Mouse (Mus musculus): Measurements from ENCODE around the gene Caly.

The Caly gene

DNA sequence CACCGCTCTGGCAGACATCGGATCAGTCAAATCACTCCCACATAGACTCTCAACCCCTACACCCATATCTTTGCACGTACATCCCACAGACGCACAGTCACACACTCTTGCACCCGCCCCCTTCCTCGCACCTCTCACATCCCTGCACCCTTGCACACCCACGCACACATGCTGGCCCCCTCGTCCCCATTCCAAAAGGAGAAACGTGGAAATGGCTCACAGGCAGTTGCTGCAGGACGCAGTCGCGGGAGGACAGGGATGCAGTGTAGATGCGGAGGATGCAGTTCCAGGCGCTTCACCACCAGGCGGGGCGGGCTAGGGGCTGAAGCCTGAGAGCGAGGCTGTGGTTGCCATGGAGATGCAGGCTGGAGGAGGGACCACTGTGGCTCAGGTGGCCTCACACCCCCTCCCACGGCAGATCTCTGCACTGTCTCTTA lies at the start of gene Caly:
Gene Caly (minus strand): TSS at position 307 of the 437 bp plus-strand sequence.
- no peak for DNase-seq

DNA sequence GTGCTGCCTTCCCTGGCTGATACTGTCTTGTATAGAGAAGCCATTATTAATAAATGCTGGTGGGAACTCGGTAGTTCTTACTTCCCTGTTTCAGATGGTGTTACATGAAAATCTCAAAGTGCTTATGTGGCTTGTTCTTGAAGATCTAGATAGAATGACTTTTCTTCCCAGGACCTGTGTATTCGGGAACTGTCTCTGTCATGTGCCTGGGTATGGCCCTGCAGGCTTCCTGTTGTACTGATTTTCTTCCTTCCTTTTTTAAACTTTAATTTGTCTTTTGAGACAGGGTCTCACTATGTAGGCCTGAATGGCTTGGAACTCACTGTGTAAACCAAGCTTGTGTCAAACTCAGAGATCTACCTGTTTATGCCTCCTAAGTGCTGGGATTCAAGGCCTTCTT lies 45.6 kb upstream of the Caly start:
- DNase-seq, result peak; percentile 93

DNA sequence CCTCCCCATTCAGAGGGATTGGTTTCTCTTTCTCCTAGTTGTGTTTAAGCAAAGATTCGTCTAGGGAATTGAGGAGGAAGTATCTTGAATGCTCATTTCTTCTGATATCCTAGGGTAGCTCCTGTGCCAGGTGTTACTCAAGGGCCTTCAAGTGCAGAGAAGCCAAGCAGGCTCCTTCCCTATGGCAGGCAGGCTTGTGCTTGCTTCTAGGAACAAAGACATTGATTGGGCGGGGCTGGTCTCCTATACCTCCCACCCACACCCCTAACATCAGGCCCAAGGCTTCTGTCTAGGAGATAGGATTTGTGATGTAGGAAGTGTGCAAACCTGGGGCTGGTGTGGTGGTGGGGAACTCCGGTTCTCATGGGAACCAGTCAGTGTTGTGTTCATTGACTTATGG lies 44.6 kb upstream of the Caly start:
- peak; percentile 92 for DNase-seq

DNA sequence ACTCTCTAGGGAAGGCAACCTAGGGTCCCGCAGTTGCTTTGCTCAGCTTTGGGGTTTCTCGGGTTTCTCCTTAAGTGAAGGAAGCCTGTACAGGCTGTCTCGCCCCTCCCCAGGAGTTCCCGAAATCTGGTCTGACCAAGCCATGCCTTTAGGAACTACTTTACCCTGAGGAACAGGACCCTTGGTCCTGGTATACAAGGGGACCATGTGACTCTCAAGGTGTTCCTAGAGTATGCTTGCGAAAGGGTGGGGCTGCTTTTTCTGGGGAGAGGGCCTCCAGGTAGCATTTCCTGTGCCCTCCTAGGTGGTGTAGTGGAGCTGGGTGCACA lies 43.6 kb upstream of the Caly start:
- peak; percentile 93 for DNase-seq

DNA sequence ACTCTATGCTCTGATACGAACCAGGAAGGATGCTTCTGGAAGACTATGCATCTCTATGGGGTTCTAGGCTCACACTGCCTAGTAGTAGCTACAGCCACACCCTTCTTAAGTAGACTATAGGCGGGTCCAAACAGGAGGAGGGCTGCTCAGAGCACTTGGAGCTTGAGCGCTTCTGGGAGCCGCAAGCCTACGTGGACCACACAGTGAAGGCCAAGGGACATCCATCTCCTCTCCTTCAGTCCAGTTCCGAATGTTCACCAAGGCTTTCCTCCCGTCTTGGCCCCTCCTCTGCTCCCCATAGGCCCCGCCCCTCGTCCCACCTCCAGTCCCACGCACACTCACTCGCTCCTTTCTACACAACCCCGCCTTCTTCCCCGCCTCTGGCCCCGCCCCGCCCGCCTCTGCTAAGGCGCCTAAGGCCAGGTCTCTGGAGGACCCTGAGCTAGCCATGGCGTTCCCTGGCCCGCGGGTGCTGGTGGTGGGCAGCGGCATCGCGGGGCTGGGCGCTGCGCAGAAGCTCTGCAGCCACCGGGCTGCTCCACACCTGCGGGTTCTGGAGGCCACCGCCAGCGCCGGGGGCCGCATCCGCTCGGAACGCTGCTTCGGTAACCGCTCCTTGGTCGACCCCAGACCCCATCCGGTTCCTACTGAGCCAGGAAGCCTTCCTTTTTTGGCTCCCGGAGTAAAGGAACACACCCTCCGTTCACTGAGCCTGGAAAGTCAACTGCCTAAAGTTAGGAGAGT lies 43.1 kb upstream of the Caly start:
- DNase-seq, result peak; percentile 99

DNA sequence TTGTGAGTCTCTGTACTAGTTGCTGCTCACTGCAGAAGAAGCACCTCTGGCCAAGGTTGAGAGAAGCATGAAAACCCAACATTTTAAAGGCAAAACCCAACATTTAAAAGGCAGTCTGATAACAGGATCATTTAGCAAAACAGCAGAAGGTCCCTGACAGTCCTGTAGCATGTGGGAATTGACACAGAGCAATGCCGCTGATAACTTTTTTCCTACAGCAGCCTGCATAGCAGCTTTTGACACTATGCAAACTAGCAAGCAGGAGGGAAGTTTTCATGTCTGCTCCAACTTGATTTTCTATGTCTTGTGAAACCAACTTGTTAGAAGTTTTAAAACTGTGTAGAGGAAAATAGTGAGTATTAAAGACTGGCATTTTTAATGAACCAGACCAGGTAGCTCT lies 42.0 kb upstream of the Caly start:
- DNase-seq, result no peak

DNA sequence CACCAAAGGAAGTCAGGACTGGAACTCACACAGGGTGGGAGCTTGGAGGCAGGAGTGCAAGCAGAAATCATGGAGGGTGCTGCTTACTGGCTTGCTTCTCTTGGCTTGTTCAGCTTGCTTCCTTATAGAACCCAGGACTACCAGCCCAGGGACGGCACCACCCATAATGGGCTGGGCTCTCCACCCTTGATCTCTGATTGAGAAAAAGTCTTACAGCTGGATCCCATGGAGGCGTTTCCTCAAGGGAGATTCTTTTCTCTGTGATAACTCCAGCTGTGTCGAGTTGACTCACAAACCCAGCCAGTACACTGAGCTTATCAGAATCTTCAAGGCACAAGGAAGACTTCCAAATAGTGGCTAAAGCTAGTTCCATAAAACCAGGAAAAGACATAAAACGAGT lies 40.4 kb upstream of the Caly start:
- DNase-seq, result peak; percentile 93

DNA sequence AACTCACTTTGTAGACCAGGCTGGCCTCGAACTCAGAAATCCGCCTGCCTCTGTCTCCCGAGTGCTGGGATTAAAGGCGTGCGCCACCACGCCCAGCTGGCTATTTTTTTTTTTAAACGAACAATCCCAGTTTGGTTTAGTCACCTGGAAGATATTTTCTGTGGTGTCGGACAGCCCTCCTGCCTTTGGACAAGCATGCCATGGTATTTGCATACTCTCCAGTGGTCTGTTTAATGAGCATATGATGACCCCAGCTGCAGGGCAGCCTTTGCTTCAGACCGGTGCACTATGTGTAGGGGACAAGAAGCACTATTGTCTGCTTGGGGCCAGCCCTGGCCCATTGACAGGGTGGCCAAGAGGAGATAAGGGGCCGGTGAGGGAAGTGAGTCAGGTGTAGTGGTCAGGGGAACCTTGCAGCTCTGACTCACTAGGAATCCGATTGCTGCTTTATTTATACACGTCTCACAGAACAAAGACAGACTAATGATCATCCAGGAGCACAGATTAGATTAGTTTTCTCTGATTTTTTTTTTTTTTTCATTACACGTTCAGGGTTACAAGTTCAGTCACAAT lies 39.1 kb upstream of the Caly start:
- no peak for DNase-seq

DNA sequence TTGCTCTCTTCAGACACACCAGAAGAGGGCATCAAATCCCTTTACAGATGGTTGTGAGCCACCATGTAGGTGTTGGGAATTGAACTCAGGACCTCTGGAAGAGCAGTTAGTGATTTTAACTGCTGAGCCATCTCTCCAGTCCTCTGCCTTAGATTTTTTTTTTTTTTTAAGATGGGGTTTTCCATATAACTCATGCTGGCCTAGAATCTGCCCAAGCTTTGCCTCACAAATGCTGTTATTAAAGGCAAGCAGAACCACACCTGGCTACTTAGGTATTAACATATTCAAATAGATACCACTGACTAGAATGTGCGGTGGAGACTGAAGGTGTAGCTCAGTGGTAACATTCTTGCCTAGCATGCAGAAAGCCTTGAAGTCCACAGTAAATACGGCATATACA lies 38.1 kb upstream of the Caly start:
- DNase-seq, result no peak

DNA sequence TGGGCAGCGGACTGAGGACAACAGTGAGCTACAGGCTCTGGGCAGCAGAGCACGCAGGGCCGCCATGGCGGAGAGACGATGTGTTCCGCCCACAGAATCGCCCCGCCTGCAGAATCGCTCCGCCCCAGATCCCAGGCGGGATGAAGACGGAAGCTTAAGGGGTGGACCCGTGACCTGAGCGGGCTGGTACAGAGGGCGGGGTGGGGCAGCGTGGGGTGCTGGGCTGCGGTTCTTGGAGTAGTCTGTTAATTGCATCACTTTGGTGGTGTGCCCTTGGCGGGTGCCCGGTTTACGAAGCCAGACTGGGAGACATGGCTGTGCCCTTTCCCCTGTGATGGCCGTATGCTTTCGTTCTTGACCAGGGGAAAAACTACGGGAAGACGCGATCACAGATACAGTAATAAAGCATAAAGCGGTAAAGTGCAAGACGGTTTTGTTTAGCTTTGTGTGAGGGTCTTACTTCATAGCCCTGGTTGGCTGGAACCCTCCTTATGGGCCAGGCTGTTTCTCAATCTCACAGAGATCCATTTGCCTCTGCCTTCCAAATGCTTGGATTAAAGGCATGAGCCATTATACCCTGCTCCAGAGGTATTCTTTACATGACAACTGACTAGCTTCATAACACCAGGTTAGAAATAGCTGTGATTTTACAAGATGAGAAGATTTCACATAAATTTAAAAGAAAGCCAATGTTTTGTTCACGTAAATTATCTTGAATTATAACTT lies 34.1 kb upstream of the Caly start, which contains the start of gene Echs1:
Gene Echs1 (minus strand): TSS at position 148 of the 726 bp plus-strand sequence.
- peak; percentile 99 for DNase-seq

DNA sequence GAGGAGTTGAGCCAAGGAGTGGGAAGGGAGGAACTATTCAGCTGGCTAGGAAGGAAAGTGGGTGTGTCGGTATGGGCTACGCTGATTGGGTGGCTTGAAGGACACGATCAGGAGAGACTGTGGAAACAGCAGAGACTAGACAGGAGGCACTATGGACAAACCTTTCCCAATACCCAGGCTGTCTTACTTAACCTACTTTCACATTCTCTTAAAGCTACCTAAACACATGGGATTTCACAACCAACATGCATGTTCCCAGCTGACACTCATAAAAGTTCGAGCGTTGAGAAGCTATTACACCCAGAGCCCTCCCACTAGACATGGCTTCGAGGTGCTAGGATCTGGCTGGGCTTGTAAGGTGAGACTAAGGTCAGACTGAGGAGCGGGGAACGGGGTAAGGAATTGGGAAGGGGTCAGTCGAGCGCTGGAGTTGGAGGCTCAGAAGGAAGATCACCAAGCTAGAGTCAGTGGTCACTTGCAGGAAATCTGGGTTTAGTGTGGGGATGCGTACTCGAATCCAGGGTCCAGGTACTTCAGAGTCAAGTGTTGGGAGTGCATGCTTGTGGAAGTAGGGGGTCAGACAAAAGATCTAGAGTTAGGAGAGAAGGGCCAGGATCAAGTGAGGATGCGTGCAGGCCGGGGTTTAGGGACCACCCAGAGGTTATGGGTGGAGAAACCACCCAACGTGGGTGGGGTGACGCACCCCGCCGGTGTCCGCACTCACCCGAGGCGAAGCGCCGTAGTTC lies 33.4 kb upstream of the Caly start, which contains the start of gene Paox:
Gene Paox (plus strand): TSS at position 217 of the 746 bp plus-strand sequence.
- DNase-seq, result peak; percentile 98

DNA sequence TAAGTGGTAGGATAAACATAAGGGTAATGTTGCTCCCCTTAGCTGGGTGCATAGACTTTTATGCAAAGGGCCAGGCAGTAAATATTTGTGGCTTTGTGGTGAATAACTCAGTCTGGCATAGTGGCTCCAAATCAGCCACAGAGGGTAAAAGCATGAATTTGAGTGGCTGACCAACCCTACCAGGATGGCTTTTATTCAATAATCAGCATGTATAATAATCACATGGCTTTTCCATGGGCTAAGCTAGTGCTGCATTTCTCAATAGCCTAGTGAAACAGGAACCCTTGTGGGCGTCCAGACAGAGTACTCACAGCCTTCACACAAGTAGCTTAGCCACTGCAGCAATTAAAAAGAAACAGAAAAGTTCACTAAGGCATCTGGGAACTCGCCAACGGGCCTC lies 29.6 kb upstream of the Caly start:
- no peak for DNase-seq

DNA sequence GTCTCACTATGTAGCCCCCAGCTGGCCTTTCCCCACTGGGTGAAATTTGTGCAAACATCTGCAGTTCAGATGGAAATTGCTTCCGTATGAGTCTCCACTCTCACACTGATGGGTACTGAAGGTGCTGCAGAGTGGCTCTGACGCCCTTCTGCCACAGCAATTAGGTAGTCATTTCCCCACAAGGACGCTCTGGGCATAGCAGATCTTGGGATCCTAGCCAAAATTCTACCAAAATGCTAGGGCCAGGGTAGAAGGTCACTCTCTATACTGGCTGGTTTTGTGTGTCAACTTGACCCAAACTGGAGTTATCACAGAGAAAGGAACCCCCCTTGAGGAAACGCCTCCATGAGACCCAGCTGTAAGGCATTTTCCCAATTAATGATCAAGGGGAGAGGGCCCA lies 21.7 kb upstream of the Caly start:
- DNase-seq, result no peak

DNA sequence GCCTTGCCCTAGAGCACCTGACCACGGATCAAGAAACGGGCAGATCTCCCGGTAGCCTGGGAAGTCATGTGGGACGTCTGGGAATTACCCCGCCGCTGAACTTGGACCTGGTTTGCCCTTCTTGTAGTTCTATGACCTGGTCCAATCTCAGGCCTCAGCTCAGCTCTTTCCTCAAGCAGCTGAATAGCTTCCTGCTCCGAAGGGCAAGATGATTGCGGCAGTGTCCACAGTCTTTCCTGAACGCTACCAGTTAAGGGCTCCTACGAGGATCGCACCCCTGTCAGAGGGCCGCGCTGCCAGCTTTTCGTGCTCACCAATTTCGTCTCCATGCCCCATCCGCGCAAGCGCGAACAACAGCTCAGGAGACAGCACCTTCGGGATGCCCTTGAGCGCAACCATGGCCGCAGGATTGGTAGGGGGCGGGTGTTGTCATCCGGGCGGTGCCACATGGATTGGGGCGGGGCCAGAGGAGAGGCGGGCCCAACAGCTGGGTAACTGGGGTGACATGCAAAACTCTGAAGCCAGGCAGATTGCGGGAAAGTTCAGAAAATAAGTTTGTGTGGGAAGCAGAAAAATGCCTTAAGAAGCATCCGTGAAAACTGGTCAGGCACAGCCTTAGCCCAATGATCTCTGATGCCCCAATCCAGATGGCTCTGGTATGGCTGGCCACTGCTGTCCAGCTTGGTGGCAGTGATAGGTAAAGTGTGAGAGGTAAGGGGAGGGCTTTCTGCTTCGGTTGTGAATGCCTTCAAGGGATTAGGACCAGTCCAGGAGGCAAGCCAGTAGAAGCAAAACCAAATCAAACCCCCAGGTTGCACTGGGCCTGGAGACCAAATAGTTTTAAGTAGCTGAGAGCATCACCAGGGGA lies 19.9 kb upstream of the Caly start, which contains the start of gene Fuom:
Gene Fuom (minus strand): TSS at position 449 of the 868 bp plus-strand sequence.
- peak; percentile 99 for DNase-seq

DNA sequence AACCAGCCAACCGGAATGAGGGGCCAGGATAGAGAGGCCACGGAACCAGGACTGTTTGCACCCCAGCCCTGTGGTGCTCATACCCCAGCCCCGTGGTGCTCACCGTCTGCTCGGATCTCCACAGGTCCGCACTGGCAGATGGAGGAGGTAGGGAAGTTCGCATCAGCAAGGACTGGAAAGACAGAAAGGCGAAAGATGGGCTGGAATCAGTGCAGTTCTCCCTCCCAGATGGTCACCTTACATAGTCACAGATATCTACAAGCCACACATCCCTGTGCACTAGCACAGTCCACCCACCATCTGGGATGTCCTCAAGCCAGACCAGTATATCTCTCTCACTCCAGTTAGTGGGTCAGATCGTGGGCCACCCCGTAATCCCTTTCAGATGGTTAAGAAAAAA lies 19.1 kb upstream of the Caly start:
- DNase-seq, result no peak

DNA sequence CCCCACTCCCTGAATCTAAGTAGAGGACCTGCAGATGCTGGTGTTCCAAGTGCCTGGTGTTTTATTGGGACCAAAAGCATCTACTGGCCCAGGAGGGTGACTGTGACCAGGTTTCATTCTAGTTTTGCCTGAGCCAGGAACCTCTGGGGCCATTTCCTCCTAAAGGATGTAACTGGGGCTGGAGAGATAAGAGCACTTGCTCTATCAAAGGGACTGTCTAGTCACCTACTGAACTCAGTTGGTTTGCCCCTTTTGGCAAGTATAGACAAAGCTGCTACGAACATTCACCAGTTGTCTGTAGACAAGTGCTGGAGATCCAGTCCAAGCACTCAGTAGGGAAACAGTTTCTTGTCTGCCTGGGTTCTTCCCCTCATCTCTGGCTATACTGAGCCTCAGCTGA lies 16.1 kb upstream of the Caly start:
- no peak for DNase-seq

DNA sequence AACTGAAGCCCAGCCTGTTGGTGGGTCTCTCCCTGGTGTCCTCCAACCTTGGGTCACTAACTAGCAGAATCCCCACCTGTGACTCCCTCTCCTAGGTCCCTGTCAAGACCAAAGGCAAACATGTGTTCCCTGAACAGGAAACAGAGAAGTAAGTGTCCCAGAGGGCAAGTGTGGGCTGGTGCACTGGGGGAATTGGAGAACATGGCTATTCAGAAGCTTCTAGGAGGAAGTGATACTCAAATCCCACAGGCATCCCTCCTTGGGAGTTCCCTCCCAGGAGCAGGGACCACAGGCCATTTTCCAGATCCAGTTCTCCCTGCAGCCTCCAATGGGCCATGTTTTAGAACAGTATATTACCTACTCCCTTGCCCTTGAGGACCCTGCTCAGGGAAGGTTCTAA lies 13.7 kb upstream of the Caly start:
- DNase-seq, result no peak

DNA sequence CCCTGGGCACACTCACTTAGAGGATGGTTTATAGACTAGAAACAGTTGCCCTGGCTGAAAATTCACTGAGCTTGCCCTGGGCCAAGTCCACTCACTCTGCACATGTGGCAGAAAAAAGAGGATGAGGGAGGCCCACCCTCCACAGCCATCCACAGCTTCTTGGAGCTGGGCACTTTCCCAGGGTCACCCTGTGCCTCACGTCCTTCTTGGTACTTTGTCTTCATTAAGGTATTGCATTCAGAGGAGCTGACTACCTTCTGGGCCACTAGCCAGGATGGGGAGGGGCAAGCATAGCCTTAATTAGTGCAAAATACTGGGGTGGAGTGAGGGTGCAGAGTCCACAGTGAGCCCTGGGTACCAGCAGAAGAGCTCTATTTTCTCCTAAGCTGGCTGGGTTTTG lies 13.2 kb upstream of the Caly start:
- no peak for DNase-seq

DNA sequence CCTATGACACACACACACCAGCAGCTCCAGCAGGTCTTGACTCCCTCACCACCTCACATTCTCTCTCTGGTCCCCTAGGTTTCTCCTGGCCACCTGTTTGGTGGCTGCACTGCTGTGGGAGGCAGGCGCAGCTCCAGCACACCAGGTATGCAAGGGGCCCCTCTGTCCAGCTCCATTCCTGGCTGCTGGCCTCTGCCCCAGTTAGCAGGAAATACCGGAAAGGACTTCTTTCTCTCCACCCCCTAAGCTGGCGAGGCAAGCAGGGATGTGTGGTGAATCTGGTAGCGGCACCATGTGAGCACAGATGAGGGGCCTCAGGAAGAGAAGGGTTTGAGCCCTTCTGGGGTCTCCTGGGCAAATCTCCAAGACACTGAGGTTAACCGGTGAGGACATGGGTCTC lies 12.6 kb upstream of the Caly start:
- no peak for DNase-seq

DNA sequence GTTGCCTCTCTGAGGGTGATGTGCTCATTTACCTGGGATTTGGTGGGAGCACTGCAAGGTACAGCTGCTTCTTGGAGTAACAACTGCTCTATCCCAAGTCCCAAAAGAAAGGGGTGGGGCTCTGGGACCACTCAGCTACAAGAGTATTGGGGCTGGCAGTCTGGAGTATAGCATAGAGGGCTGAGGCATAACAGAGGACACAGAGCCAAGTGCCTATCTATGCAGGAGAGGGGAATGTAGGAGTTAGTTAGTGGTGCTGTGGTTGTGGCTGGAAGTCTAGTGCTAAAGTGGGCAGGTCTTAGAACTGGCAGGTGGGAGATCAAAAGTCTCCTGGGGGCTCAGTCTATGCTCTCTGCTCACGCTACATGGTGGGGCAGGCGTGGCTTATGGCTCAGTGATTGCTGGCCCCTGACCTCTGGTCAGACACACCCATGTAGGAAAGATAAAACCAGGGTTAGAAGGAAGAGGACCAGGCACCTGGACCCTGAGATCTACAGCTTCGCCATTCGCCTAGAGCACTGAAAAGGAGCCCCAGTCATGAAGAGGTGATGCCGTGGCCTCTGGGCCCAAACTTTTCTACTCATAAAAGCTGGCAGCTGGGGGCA lies 10.7 kb upstream of the Caly start, which contains the start of gene Prap1:
Gene Prap1 (plus strand): TSS at position 472 of the 605 bp plus-strand sequence.
- no peak for DNase-seq

DNA sequence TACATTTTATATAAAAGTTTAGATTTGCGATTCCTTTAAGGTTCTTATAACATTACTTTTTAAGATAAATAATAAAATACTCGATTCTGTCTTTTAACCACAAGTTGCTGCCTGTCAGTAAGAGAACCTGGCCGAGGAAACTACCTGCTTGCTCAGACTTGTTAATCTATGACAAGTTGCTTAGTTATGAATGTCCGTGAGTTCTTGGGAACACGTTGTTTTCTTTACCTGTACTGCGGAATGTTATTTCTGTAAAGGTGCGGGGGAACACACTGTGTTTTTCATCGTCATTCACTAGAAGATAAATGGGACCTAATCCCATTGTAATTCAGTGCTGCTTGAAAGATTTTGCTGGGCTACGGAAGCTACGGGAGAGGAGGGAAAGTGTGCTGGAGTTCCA lies 8.3 kb upstream of the Caly start:
- DNase-seq, result no peak

Measured in heart, adult 11 months (tissue).